Mouse (Mus musculus) G1E-ER4 (cell line): ENCODE results near the gene Nop9. TPM values are rescaled to one million over a fixed set of nuclear protein-coding genes. Genes with fewer than 3 reads are reported as not detected.

ENCODE experiments used
- GATA1 ChIP-seq: IDR thresholded peaks from one replicate; pipeline ENCODE4 v1.8.0; 2012; ENCODE audit warnings: low read length, inconsistent platforms
- polyA plus RNA-seq: library from polyadenylated mRNA; stranded (reverse); fragments of >175 nt; gene quantifications from 2 replicates; pipeline ENCODE4 v1.2.3, GENCODE M21; 2012

Nop9 gene
- polyA plus RNA-seq, 1 experiment = 80.2 TPM

- TF ChIP-seq GATA1 = no peak
Observed at GRCm38 (mm10) chr14:55747051-55747847, 1.8 kb downstream of the Nop9 start.

DNA sequence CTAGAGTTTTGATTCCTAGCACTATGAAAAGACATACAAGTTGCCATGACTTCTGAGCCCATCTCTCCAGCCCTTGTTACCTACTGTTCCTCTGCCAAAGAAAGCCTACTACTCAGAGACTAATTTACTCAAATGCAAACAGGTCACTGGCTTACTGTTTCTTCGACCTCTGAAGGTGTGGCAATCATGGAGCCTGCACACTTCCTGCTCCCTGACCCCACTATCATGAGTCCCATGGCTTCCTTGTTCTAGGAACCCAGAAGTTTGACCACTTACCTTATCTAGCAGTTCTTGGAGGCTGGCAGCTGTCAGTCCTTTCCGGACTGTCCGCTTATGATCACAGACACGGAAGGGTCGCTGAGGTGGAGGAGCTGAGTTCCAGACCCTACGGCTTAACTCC, 12.1 kb downstream of the Nop9 start:
- no peak for TF ChIP-seq GATA1

DNA sequence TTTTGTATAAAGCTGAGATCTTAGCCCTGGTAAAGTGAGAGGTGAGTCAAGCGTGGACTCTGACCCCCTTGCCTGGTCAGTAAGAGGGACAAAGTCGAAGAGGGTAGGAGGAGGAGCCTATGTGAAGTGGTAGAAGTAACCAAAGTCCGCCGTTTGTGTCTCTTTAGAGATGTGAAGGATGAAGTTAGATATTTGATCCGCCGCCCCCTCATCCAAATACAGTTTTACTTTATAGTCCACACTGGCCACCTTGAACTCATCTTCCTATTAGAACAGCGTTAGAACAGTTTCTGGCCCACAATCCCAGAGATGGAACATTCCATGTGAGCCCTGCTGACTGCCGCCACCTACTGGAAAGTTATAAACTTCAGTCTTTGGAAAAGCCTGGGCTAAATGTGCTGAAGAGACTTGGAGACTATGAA, 12.9 kb downstream of the Nop9 start, which contains the start of gene Cideb:
TSS of gene Cideb (minus strand) at position 96 of the 422 bp plus-strand sequence.
- no peak for TF ChIP-seq GATA1

- no peak for TF ChIP-seq GATA1
Observed at GRCm38 (mm10) chr14:55761163-55761562, 15.7 kb downstream of the Nop9 start, which contains the start of gene Ltb4r2. Gene Ltb4r2, plus strand, starts transcription at chr14:55761428.

DNA sequence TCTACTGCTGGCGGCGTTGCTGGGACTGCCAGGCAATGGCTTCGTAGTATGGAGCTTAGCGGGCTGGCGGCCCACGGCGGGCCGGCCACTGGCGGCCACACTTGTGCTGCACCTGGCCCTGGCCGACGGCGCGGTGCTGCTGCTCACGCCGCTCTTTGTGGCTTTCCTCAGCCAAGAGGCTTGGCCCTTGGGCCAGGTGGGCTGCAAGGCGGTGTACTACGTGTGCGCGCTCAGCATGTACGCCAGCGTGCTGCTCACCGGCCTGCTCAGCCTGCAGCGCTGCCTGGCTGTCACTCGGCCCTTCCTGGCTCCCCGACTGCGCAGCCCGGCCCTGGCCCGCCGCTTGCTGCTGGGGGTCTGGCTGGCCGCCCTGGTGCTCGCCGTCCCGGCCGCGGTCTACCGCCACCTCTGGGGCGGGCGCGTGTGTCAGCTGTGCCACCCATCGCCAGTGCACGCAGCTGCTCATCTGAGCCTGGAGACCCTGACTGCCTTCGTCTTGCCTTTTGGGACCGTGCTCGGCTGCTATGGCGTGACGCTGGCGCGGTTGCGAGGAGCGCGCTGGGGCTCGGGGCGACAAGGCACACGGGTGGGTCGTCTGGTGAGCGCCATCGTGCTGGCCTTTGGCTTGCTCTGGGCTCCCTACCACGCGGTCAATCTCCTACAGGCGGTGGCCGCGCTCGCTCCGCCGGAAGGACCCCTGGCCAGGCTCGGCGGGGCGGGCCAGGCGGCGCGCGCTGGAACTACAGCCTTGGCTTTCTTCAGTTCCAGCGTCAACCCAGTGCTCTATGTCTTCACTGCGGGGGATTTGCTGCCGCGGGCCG, 16.7 kb downstream of the Nop9 start:
- no peak for TF ChIP-seq GATA1

- no peak for TF ChIP-seq GATA1
Observed at GRCm38 (mm10) chr14:55763166-55763565, 17.7 kb downstream of the Nop9 start.

DNA sequence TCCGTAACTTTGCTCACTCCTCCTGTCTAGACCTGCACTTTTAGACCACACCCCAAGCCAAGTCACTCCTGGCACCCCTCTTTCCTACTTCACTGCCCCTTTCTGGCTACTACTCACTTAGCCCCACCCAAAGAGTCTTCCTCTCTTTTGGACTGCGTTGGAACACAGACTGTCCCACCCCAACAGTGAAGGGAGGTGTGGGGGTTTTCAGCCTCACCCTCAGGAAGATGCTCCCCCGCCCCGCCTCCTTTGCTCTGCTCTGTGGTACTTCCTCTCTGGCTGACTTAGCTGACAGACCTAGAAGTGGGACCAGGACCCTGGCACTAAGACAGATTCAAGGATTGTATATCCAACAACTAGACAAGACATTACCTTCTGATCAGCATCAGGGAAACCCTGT, 20.2 kb downstream of the Nop9 start, which contains the start of gene Ltb4r1:
TSS of gene Ltb4r1 (plus strand) at position 267 of the 400 bp plus-strand sequence.
- TF ChIP-seq GATA1 = no peak

GRCm38 (mm10) chr14:55767519-55768414, 22.3 kb downstream of the Nop9 start:
- no peak for TF ChIP-seq GATA1

DNA sequence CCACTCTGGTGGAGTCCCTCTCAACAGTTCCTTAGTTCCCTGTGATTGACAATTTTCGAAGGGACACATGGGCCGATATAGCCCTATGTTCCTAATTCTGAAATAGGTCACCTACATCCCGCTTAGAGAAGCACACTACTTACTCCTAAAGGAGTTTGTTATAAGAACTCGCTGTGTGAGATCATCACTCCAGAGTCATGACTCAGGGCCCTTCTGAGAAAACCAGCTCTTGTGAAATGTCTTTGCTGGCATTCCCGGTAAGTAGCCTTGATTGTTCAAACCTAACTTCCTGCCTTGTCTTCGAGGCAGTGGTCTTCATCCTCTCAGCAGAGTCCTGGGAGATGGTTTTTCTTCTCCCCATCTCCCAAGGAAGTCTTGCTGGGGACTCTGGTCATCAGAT, 23.1 kb downstream of the Nop9 start:
- TF ChIP-seq GATA1 = no peak

- TF ChIP-seq GATA1 = peak; percentile 49
Observed at GRCm38 (mm10) chr14:55769087-55769703, 23.7 kb downstream of the Nop9 start.

- no peak for TF ChIP-seq GATA1
Observed at GRCm38 (mm10) chr14:55776711-55777110, 31.2 kb downstream of the Nop9 start.

DNA sequence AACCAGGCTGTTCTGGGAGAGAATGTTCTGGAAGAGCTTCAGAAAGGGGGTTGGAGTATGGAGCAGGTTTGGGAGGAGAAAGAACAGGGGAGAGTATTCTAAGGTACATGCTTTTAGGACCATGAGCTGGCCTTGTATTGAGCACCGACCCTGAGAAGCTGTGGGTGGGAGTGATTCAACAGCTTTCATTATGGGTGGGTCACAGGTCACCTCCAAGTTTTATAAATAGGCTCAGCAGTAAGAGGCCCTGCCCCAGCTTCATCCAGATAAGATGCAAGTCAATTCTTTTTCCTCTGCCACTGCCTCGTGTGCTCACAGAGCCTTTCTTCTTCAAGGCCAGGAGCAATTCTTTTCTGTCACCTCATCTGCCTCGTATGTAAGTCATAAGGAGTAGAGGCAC, 31.7 kb downstream of the Nop9 start:
- TF ChIP-seq GATA1 = no peak

DNA sequence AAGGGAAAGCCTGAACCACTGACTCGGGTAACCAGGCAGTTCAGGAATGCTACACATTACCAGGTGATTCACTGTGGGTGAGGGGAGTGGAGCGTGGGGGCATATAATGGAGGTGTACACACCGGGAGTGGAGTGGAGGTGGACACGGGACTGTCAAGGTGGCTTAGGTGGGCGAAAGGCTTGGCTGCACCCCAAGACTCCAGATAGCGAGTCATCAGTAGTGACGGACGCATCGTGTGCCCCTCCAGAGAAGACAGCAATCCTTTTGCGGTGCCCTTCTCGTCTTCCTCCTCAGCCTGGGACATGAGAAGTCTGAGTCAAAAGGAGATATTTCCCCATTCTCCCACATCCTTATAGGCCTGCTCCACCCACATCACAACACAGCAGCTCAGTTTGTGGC, 32.3 kb downstream of the Nop9 start:
- TF ChIP-seq GATA1 = no peak

DNA sequence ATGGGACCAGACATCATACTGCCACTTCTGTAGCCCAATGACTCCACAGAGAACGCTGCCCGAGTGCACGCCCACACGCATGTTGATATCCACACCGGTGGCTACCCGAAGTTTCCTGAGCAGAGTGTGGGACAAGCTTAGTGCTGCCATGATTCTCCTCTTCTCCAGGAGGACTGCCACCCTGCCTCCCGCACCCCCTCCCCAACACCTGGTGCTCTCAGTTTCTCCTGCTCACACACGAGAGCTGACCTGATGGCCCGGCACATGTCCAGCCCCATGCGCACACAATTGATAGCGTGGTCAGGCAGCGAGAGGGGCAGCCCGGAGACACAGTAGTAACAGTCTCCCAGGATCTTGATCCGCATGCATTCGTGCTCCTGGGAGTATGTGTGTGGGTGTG, 33.2 kb downstream of the Nop9 start:
- TF ChIP-seq GATA1 = no peak

- TF ChIP-seq GATA1 = no peak
Observed at GRCm38 (mm10) chr14:55779656-55780055, 34.2 kb downstream of the Nop9 start.
